19 mouse cellular contexts compared by ENCODE assay signal in genomic region chr4:80939115-80939514, GRCm38 (mm10). TPM values are rescaled to one million over a fixed set of nuclear protein-coding genes. Genes with fewer than 3 reads are reported as not detected.
"Had no signal": no experiment of that assay in that cellular context is flagged by ENCODE, and none has a peak within 500 bp of the region (broad histone marks: within the 10 kb centered on the region; RNA-seq: fewer than 3 reads in every experiment).

No protein-coding gene starts in this region.

- H3K4me3 ChIP-seq: limb, embryonic 10.5 days; limb, embryonic 13.5 days; liver, embryonic 13.5 days; neural tube, embryonic 12.5 days; neural tube, embryonic 15.5 days had no signal

- H3K36me3 ChIP-seq: limb, embryonic 10.5 days; limb, embryonic 13.5 days; liver, embryonic 13.5 days; neural tube, embryonic 12.5 days; neural tube, embryonic 15.5 days had no signal

- H3K27me3 ChIP-seq: limb, embryonic 13.5 days; liver, embryonic 13.5 days; neural tube, embryonic 12.5 days; neural tube, embryonic 15.5 days had no signal

- H3K27ac ChIP-seq: limb, embryonic 10.5 days; limb, embryonic 13.5 days; liver, embryonic 13.5 days; macrophage; neural tube, embryonic 12.5 days; neural tube, embryonic 15.5 days; stomach, postnatal 0 days had no signal

- DNase-seq: kidney, adult 18-20 months; kidney, adult 9 months; kidney, postnatal 25 days; liver, embryonic 13.5 days; lung, embryonic 14.5 days; midbrain, embryonic 14.5 days; right cerebral cortex, adult 18-20 months; right cerebral cortex, postnatal 14 days; right cerebral cortex, postnatal 4 days; thymus, adult 2 months; thymus, postnatal 14 days; thymus, postnatal 4 days had no signal

RNA-seq across cellular contexts. Expression of gene Lurap1l, which starts 28.7 kb away (rescaled TPM):
- total RNA-seq: megakaryocyte, adult 5-6 weeks had no signal
- polyA plus RNA-seq: macrophage had no signal
